Mouse (Mus musculus): ENCODE measurements at regions not wholly inside any gene's neighbourhood (a gene's known extent, or its start where the extent isn't known, plus 50 kb on each side); places are given as distances from the start of the nearest gene placed in this dataset.

DNA sequence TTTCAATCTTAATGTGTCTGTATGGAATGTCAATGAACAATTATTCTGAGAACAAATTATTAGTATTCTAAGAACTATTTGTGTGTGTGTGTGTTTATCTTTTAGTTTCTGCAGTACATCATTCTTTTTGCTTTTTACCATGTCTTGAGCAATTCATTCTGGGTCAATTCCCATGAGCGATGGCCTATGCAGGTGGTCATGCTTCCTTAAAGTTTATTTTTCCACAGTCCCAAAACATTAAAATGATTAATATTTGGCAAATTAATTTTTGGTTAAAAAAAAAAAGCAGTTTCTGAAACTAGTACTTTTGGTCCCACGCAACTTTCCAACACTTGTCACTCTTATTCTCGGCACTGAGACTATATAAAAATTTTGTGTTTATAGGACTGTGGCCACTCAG, 416.8 kb upstream of the Rgmb start:
- Histone ChIP-seq H3K27ac (ENCODE audit: low read length) (no peak overlapping the region), H3K36me3 (ENCODE audit: control insufficient read depth, insufficient read depth, low read length) (no peaks in the 10 kb centered on the region), H3K9me3 (replicated peaks; ENCODE audit: control insufficient read depth, low read length) (no peaks in the 10 kb centered on the region), H3K9ac (ENCODE audit: low read length) (no peak overlapping the region), H3K27me3 (ENCODE audit: control insufficient read depth, insufficient read depth, low read length) (no peaks in the 10 kb centered on the region), H3K4me2 (ENCODE audit: low read depth, low read length) (no peak overlapping the region), H3K4me1 (ENCODE audit: control insufficient read depth, insufficient read depth, low read length) (no peaks in the 10 kb centered on the region), H3K4me3 (replicated peaks; ENCODE audit: low read length) (no peak overlapping the region)
- no peak for ATAC-seq (ENCODE audit: insufficient read depth, low FRiP score)
- WGBS, result 89% methylated on average over 3 of the region's 3 CpGs

DNA sequence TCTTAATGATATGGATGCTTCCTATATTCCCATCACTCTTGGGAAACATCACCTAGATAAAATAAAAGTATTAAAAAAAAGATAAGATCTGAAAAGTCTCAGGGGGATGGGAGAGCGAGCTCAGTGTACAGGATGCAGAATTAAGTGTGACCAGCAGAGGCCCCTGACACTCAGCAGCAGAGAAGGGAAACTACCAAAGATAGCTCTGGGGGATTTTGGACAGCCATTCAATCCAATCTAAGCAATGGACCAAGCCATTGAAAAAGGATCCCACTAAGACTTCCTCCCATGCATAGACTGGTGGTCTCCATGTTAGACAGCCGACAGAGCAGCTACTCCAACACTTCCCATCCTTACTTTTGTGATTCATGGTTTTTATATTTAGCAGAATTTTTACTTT, 390.4 kb upstream of the Rgmb start:
- 82% methylated on average over 2 of the region's 2 CpGs for WGBS
- Histone ChIP-seq H3K4me2 (ENCODE audit: low read depth, low read length) (no peak overlapping the region), H3K4me1 (ENCODE audit: control insufficient read depth, insufficient read depth, low read length) (no peaks in the 10 kb centered on the region), H3K4me3 (replicated peaks; ENCODE audit: low read length) (no peak overlapping the region), H3K27ac (ENCODE audit: low read length) (no peak overlapping the region), H3K27me3 (ENCODE audit: control insufficient read depth, insufficient read depth, low read length) (no peaks in the 10 kb centered on the region), H3K9ac (ENCODE audit: low read length) (no peak overlapping the region), H3K36me3 (ENCODE audit: control insufficient read depth, insufficient read depth, low read length) (no peaks in the 10 kb centered on the region), H3K9me3 (replicated peaks; ENCODE audit: control insufficient read depth, low read length) (no peaks in the 10 kb centered on the region)
- ATAC-seq (ENCODE audit: insufficient read depth, low FRiP score), result no peak

DNA sequence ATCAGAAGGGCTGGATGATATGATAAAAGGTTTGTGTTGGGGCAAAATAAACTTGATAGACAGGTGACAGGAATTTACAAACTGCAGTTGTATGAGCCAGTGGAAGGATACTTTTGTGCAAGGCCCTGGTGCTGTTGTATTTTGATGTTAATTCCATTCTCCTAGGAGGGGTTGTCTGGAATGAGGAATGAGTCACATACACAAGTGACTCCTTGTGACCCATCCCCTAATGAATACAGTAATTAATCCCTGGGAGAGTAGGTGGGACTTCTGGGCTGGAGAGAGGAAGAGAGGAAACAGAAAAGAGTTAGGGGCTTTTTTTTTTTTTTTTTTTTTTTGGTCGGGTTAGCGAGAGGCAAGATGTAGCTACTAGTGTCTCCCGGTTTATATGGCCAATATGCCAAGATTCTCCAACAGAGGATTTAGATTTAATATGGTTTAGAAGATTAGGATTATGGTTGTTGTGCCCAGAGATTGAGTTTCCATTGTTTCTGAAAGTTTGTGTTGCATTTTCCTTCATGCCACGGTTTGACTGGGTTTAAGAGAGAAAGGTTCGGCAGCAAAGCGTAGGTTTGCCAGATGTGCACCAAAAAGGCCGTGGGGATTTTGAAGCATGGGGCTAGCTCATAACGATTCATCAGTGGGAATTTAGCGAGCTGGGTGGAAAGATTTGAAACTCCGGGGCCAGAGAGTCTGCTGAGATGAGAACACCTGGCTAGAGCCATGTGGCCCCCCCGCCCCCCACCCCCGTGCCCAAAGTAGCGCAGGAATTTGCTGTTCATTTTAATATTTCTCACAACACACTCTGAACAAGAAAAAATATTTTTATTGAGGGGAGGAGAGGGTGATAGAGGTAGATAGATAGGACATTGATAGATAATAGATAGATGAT, 389.1 kb upstream of the Rgmb start:
- no peaks in the 10 kb centered on the region for H3K9me3 ChIP-seq (replicated peaks; ENCODE audit: control insufficient read depth, low read length)
- no peak for ATAC-seq (ENCODE audit: insufficient read depth, low FRiP score)
- no peak overlapping the region for H3K9ac ChIP-seq (ENCODE audit: low read length)
- no peak overlapping the region for H3K27ac ChIP-seq (ENCODE audit: low read length)
- no peak overlapping the region for H3K4me3 ChIP-seq (replicated peaks; ENCODE audit: low read length)
- H3K27me3 ChIP-seq (ENCODE audit: control insufficient read depth, insufficient read depth, low read length), result no peaks in the 10 kb centered on the region
- WGBS, result 88% methylated on average over 13 of the region's 13 CpGs
- no peaks in the 10 kb centered on the region for H3K36me3 ChIP-seq (ENCODE audit: control insufficient read depth, insufficient read depth, low read length)
- no peaks in the 10 kb centered on the region for H3K4me1 ChIP-seq (ENCODE audit: control insufficient read depth, insufficient read depth, low read length)
- no peak overlapping the region for H3K4me2 ChIP-seq (ENCODE audit: low read depth, low read length)

DNA sequence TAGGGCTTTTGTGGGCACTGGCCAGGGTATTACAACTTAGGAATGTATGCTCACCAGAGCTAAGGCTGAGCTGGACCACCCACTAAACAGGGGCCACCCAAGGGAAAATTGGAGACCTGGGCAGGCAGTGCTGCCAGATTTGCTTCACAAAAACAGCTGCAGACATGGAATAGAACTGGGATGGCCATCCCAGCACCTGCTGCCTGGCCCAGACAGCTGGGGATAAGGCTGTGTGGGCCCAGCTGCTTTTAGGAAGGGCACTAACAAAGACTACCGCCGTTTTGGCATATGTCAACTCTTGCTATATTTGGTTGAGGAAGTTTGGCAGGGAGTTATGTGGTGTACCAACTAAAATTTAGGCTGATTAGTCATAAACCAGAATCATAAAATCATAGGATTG, 387.8 kb upstream of the Rgmb start:
- no peak for ATAC-seq (ENCODE audit: insufficient read depth, low FRiP score)
- H3K4me2 ChIP-seq (ENCODE audit: low read depth, low read length), result no peak overlapping the region
- no peaks in the 10 kb centered on the region for H3K27me3 ChIP-seq (ENCODE audit: control insufficient read depth, insufficient read depth, low read length)
- H3K9me3 ChIP-seq (replicated peaks; ENCODE audit: control insufficient read depth, low read length), result no peaks in the 10 kb centered on the region
- WGBS, result 54% methylated on average over 2 of the region's 2 CpGs
- no peaks in the 10 kb centered on the region for H3K36me3 ChIP-seq (ENCODE audit: control insufficient read depth, insufficient read depth, low read length)
- H3K4me1 ChIP-seq (ENCODE audit: control insufficient read depth, insufficient read depth, low read length), result no peaks in the 10 kb centered on the region
- H3K9ac ChIP-seq (ENCODE audit: low read length), result no peak overlapping the region
- no peak overlapping the region for H3K4me3 ChIP-seq (replicated peaks; ENCODE audit: low read length)
- H3K27ac ChIP-seq (ENCODE audit: low read length), result no peak overlapping the region

DNA sequence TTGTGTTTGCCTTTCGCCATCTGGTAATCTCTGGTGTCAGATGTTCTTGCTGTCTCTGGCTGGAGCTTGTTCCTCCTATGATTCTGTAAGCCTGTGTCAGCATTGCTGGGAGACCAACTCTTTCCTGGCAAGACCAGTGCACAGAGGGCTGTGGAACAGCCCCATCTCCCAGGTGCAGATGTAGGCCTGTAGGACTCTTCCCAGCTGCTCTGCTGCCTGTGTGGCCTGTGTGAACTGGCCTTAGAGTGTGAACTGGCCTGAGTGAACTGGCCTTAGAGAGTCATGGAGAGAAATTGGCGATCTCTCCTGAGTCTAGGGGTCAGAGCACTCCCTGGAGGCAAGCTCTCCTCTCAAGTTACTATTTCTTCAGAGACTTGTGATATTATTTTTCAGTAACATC, 386.0 kb upstream of the Rgmb start:
- Histone ChIP-seq H3K36me3 (ENCODE audit: control insufficient read depth, insufficient read depth, low read length) (no peaks in the 10 kb centered on the region), H3K9me3 (replicated peaks; ENCODE audit: control insufficient read depth, low read length) (no peaks in the 10 kb centered on the region), H3K9ac (ENCODE audit: low read length) (no peak overlapping the region), H3K4me3 (replicated peaks; ENCODE audit: low read length) (no peak overlapping the region), H3K27me3 (ENCODE audit: control insufficient read depth, insufficient read depth, low read length) (no peaks in the 10 kb centered on the region), H3K27ac (ENCODE audit: low read length) (no peak overlapping the region), H3K4me2 (ENCODE audit: low read depth, low read length) (no peak overlapping the region), H3K4me1 (ENCODE audit: control insufficient read depth, insufficient read depth, low read length) (no peaks in the 10 kb centered on the region)
- no peak for ATAC-seq (ENCODE audit: insufficient read depth, low FRiP score)
- WGBS, result 75% methylated on average over 2 of the region's 2 CpGs

DNA sequence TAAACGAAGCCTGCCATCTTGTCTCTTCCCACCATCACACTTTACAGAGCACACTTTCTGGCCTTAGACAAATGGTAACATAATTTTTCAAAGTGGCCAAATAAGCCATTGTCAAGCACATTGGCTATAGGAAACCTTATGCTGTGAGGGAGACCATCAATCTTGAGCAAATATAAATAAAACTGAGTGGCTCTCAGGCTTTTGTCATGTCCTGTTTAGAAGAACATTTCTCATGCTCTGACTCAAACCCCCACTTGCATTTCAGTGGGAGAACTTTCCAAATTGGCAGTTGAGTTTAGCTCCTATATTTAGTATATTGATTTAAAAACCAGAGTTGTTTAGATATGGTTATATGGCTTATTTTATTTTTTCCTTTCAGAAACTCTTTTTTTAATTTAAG, 362.8 kb upstream of the Rgmb start:
- Histone ChIP-seq H3K9me3 (replicated peaks; ENCODE audit: control insufficient read depth, low read length) (no peaks in the 10 kb centered on the region), H3K9ac (ENCODE audit: low read length) (no peak overlapping the region), H3K4me3 (replicated peaks; ENCODE audit: low read length) (no peak overlapping the region), H3K27ac (ENCODE audit: low read length) (no peak overlapping the region), H3K4me2 (ENCODE audit: low read depth, low read length) (no peak overlapping the region), H3K27me3 (ENCODE audit: control insufficient read depth, insufficient read depth, low read length) (no peaks in the 10 kb centered on the region), H3K36me3 (ENCODE audit: control insufficient read depth, insufficient read depth, low read length) (no peaks in the 10 kb centered on the region), H3K4me1 (ENCODE audit: control insufficient read depth, insufficient read depth, low read length) (no peaks in the 10 kb centered on the region)
- no peak for ATAC-seq (ENCODE audit: insufficient read depth, low FRiP score)
- WGBS, result 28% methylated on average over 1 of the region's 1 CpGs

DNA sequence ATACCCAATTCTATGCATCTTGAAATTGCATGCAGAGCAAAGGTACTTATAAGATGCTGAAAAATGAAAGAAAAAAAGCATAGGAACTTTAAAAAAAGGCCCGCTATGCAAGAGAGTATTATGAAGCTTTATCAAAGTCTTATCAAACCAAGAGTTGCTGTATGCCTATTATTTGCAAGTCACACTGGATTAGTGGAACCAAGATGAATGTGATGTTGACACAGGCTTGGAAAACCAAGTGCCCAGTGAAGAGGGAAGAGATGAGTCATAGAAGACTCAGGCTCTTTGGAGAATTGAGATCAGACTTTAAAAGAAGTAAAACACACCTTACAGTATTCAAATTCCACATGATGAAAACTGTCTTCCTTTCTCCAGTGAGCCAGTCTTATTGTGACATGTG, 350.0 kb upstream of the Rgmb start:
- H3K4me2 ChIP-seq (ENCODE audit: low read depth, low read length), result no peak overlapping the region

DNA sequence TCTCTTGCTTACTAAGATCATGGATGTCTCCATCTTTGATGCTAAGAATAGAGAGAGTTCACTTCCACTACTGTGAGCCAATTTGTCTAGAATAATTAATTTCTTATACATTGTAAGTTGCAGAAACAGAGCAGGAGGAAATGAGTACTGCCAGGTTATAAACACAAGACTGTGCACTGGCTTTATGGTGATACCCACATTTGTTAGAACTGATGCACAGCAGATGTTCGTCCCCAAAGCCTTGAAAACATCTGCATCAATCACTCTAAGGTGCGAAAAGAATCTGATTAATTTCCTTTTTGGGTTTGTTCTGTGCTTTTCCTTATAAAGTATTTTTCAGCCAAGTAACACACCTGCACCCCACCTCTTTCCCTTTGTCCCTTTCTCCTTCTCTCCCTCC, 347.3 kb upstream of the Rgmb start:
- Histone ChIP-seq H3K4me1 (ENCODE audit: control insufficient read depth, insufficient read depth, low read length) (no peaks in the 10 kb centered on the region), H3K9ac (ENCODE audit: low read length) (no peak overlapping the region), H3K27me3 (ENCODE audit: control insufficient read depth, insufficient read depth, low read length) (no peaks in the 10 kb centered on the region), H3K4me2 (ENCODE audit: low read depth, low read length) (no peak overlapping the region), H3K27ac (ENCODE audit: low read length) (no peak overlapping the region), H3K9me3 (replicated peaks; ENCODE audit: control insufficient read depth, low read length) (no peaks in the 10 kb centered on the region), H3K36me3 (ENCODE audit: control insufficient read depth, insufficient read depth, low read length) (no peaks in the 10 kb centered on the region), H3K4me3 (replicated peaks; ENCODE audit: low read length) (no peak overlapping the region)
- WGBS, result 46% methylated on average over 2 of the region's 2 CpGs
- 0 out of 2 replicates have a peak, but pooled peaks have one; percentile 58 for ATAC-seq (ENCODE audit: insufficient read depth, low FRiP score)

More for the DNA sequence above, 350.0 kb upstream of the Rgmb start:
- H3K27me3 ChIP-seq (ENCODE audit: control insufficient read depth, insufficient read depth, low read length), result no peaks in the 10 kb centered on the region
- no peaks in the 10 kb centered on the region for H3K36me3 ChIP-seq (ENCODE audit: control insufficient read depth, insufficient read depth, low read length)
- no peak for ATAC-seq (ENCODE audit: insufficient read depth, low FRiP score)
- no peaks in the 10 kb centered on the region for H3K4me1 ChIP-seq (ENCODE audit: control insufficient read depth, insufficient read depth, low read length)
- H3K9me3 ChIP-seq (replicated peaks; ENCODE audit: control insufficient read depth, low read length), result no peaks in the 10 kb centered on the region
- H3K9ac ChIP-seq (ENCODE audit: low read length), result no peak overlapping the region
- no peak overlapping the region for H3K27ac ChIP-seq (ENCODE audit: low read length)
- WGBS, result 78% methylated on average over 1 of the region's 1 CpGs
- H3K4me3 ChIP-seq (replicated peaks; ENCODE audit: low read length), result no peak overlapping the region

DNA sequence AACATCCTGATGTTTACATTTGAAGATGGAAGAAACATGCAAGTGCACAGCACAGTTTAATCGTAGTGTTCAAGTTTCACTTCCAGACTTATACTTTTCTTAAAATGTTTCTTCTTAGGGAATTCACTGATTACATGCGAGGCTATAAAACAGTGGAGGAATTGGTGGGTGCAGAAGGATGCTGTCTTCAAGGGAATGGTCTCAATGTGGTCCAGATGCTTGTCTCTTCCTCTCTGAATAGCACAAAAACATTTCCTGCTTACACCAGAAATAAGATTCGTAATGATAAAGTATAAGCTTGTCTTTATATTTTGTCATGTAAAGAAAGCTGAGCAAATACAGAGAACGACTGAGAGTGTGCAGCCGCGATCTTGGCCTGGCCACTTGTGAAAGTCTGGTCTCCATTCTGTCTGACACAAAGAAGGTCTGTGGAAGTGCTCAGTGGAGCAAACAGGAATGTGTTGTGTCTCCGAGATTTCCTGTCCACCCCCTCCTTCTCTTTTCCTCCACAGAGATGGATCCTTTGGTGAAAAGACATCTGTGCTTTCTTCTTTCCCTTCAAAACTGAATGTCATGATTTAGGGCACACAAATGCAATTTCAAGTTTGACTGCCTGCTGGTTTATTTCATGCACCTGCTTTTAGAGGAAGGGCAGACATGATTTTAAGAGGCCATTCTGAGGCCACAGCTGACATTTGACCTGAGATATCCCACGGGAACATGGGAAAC, 346.1 kb upstream of the Rgmb start:
- Histone ChIP-seq H3K4me3 (replicated peaks; ENCODE audit: low read length) (no peak overlapping the region), H3K9ac (ENCODE audit: low read length) (no peak overlapping the region), H3K9me3 (replicated peaks; ENCODE audit: control insufficient read depth, low read length) (no peaks in the 10 kb centered on the region), H3K36me3 (ENCODE audit: control insufficient read depth, insufficient read depth, low read length) (no peaks in the 10 kb centered on the region), H3K27me3 (ENCODE audit: control insufficient read depth, insufficient read depth, low read length) (no peaks in the 10 kb centered on the region), H3K4me2 (ENCODE audit: low read depth, low read length) (no peak overlapping the region), H3K27ac (ENCODE audit: low read length) (peak overlapping the region; percentile 12; the same call in 1 of the 2 replicates), H3K4me1 (ENCODE audit: control insufficient read depth, insufficient read depth, low read length) (no peaks in the 10 kb centered on the region)
- WGBS, result 22% methylated on average over 8 of the region's 8 CpGs
- ATAC-seq (ENCODE audit: insufficient read depth, low FRiP score), result peak; percentile 88; the same call in 1 of the 2 replicates
